Mouse (Mus musculus) layer of hippocampus, adult 2 months (tissue): ENCODE data around the gene Agmat. TPM values are rescaled to one million over a fixed set of nuclear protein-coding genes. Genes with fewer than 3 reads are reported as not detected.
"Not testable (repeated sequence)": the region's sequence is repeated elsewhere in the genome, so short reads cannot be mapped to it uniquely, and the experiment has no call there.

ENCODE experiments used
- DNase-seq, 2 experiments: peaks; one replicate each; pipeline ENCODE4 v3.0.0; 2022; ENCODE audit warnings: low spot score in 2 of 2
- H3K27ac ChIP-seq: fragments of 200-600 bp; 2 replicates; pipeline ENCODE4 v1.8.1; 2022
- H3K4me3 ChIP-seq: fragments of 200-600 bp; 2 replicates; pipeline ENCODE4 v1.8.1; 2022; ENCODE audit warnings: mild to moderate bottlenecking
- CTCF ChIP-seq: fragments of 200-600 bp; conservative IDR thresholded peaks from 2 replicates; pipeline ENCODE4 v1.8.1; 2022; ENCODE audit warnings: antibody characterized with exemption, mild to moderate bottlenecking, moderate library complexity
- total RNA-seq, 2 experiments: library from RNA; stranded (reverse); gene quantifications; 2 replicates each; pipeline ENCODE4 v1.2.3; 2021

The Agmat gene
- total RNA-seq, 2 experiments from 2014 or later = not detected

GRCm38 (mm10) chr4:141766668-141767352 lies 20.3 kb downstream of the Agmat start:
- Histone ChIP-seq H3K4me3 (no peak overlapping the region), H3K27ac (peak overlapping the region; percentile 81)
- peak in 1 of 2 experiments; percentile 41 for DNase-seq
- no peak for TF ChIP-seq CTCF

GRCm38 (mm10) chr4:141767353-141768036 lies 21.0 kb downstream of the Agmat start:
- Histone ChIP-seq H3K4me3 (no peak overlapping the region), H3K27ac (peak overlapping the region; percentile 81)
- TF ChIP-seq CTCF = no peak
- DNase-seq = peak in 1 of 2 experiments; percentile 46

- no peak overlapping the region for H3K4me3 ChIP-seq
- peak overlapping the region; percentile 81 for H3K27ac ChIP-seq
- no peak for DNase-seq
- TF ChIP-seq CTCF = no peak
Observed at GRCm38 (mm10) chr4:141769501-141770160, 23.2 kb downstream of the Agmat start.

GRCm38 (mm10) chr4:141771823-141772222 lies 25.4 kb downstream of the Agmat start:
- Histone ChIP-seq H3K4me3 (no peak overlapping the region), H3K27ac (no peak overlapping the region)
- no peak for DNase-seq
- no peak for TF ChIP-seq CTCF

GRCm38 (mm10) chr4:141773019-141773418 lies 26.5 kb downstream of the Agmat start:
- not testable (repeated sequence) for H3K4me3 ChIP-seq, DNase-seq, H3K27ac ChIP-seq
- peak; percentile 27 for TF ChIP-seq CTCF

GRCm38 (mm10) chr4:141779828-141780227 lies 33.4 kb downstream of the Agmat start:
- Histone ChIP-seq H3K4me3 (no peak overlapping the region), H3K27ac (peak overlapping the region; percentile 91)
- TF ChIP-seq CTCF = no peak
- peak; percentile 74 to 80 for DNase-seq

GRCm38 (mm10) chr4:141781201-141781985 lies 34.9 kb downstream of the Agmat start:
- TF ChIP-seq CTCF = no peak
- Histone ChIP-seq H3K4me3 (no peak overlapping the region), H3K27ac (peak overlapping the region; percentile 91; the same call in 1 of the 2 replicates)
- DNase-seq = no peak

GRCm38 (mm10) chr4:141784835-141785234 lies 38.4 kb downstream of the Agmat start:
- DNase-seq = no peak
- H3K4me3 ChIP-seq = no peak overlapping the region
- no peak overlapping the region for H3K27ac ChIP-seq
- no peak for TF ChIP-seq CTCF

- TF ChIP-seq CTCF = no peak
- Histone ChIP-seq H3K27ac (no peak overlapping the region), H3K4me3 (no peak overlapping the region)
- no peak for DNase-seq
Observed at GRCm38 (mm10) chr4:141786141-141786540, 39.7 kb downstream of the Agmat start.

GRCm38 (mm10) chr4:141787046-141787445 lies 40.6 kb downstream of the Agmat start:
- 0 out of 2 replicates have a peak overlapping the region, but pooled peaks have one; percentile 49 for H3K27ac ChIP-seq
- no peak for DNase-seq
- TF ChIP-seq CTCF = no peak
- H3K4me3 ChIP-seq = no peak overlapping the region

- no peak for DNase-seq
- Histone ChIP-seq H3K27ac (peak overlapping the region; percentile 29; the same call in 1 of the 2 replicates), H3K4me3 (no peak overlapping the region)
- TF ChIP-seq CTCF = no peak
Observed at GRCm38 (mm10) chr4:141787462-141787861, 41.0 kb downstream of the Agmat start.

GRCm38 (mm10) chr4:141789564-141790218 lies 43.2 kb downstream of the Agmat start:
- peak overlapping the region; percentile 78 for H3K4me3 ChIP-seq
- peak overlapping the region; percentile 96 for H3K27ac ChIP-seq
- no peak for DNase-seq
- no peak for TF ChIP-seq CTCF
